Mouse (Mus musculus): Measurements from ENCODE around the gene Pih1h3b.

The Pih1h3b gene

DNA sequence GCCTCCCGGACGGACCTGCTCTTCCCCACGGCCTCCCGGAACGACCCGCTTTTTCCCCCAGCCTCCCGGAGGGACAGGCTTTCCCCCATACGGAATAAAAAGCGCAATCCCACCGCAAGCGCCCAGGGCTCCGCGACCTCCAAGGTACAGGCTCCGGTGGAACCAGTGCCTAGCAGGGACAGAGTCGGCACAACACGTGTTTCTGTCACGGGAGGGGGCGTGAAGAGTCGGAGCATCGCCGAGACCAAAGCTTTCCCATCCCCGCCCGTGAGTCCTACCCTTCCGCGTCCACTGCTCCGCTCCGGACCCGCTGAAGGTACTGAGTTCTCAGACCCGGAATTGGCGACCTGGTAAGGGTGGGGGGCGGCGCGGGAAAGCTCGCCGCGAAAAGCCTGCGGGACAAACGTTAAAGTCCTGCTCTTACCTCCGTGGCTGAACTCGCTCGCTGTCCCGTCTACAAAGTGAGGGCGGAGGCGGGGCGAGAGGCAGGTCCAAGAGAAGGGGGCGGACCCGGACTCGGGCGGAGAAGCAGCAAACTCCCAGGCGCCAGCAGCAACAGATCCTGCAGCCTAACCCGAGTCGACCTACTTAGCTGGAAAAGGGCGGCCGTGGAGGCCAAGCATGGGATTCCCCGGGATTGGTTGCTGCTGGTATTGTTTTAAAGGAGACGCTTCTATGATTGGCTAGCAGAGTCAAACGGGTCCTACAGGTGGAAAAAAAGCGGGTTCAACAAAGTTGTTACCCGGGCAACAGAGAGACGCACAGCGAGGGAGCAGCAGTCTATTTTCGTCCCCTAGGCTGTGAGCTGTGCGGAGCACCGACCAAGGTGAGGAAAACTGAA lies at the start of gene Pih1h3b, which contains the start of gene Nup62cl:
Gene Pih1h3b, plus strand, starts transcription at position 745 of the 841 bp plus-strand sequence.
Gene Nup62cl, minus strand, starts transcription at position 578 of the 841 bp plus-strand sequence.
- DNase-seq (ENCODE audit: low spot score in 2 of 2), result peak; percentile 23 to 26

DNA sequence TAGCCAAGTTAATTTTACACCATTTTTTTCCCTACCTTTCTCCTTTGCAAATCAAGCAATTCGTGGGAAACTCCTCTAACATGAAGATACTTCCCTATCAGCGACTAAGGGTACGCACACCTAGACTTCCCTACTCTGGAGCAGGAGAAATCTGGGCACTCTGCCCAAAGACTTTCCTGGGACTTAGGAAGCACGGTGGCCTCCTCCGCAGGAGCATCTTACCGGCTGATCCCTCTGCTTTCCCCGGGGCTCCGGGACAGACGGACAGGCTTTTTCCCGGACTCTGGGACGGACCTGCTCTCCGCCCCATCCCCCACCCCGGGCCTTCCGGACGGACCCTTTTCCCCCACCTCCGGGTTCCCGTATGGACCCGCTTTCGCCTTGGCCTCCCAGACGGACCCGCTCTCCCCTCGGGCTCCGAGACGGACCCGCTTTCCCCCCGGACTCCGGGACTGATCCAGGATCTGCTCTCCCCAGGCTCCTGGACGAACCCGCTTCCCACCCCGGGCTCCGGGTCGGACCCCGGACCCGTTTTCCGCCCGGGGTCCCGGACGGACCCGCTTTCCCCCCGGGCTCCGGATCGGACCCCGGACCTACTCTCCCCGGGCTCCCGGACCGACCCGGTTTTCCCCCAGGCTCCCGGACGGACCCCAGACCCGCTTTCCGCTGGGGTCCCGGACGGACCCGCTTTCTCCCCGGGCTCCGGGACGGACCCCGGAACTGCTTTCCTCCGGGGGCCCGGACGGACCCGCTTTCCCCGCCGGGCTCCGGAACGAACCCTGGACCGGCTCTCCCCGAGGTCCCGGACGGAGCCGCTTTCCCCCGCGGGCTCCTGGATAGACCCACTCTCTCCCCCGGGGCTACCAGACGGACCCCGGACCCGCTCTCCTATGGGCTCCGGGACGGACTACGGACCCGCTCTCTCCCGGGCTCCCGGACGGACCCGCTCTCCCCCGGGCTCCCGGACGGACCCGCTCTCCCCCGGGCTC lies 1.5 kb upstream of the Pih1h3b start:
- no peak for DNase-seq (ENCODE audit: low spot score in 2 of 2)

DNA sequence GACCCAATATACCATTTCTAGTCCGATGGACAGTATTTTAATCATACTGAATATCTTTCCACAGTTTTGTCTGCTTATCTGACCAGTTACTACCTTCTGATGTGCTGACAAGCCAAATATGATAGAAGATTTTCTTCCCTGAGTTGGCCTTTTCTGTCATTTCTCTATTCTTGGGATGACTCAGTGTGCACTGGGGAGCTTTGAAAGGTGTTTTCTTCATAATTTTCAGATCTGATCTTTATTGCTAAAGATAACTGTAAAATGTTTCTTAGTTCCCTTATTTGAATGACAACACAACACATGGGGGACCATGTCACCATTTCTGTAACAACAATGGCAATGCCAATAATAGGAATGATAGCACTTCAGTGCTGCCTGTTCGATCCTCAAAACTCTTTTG lies 19.9 kb downstream of the Pih1h3b start:
- no peak for DNase-seq (ENCODE audit: low spot score in 2 of 2)

DNA sequence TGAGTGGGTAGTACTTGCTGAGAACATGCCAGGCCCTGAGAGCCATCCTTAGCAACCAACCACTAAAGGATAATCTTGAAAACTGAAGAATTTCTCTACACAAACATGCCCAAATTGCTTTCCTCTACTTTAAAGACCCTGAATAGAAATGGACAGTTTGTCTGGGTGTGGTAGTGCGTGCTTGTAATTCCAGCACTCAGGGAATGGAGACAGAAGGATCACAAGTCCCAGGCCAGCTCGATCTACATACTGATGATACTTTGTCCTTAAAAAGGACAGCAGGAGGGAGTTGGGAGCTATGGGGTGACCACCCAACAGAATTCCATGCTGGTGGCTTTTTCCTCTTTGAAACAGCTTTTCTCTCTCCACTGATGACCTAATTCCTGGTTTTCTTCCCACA lies 31.4 kb downstream of the Pih1h3b start:
- DNase-seq (ENCODE audit: low spot score in 2 of 2), result no peak
